Mouse (Mus musculus) embryonic facial prominence, embryonic 11.5 days (tissue): ENCODE data around the gene Rasl10a. TPM values are rescaled to one million over a fixed set of nuclear protein-coding genes. Genes with fewer than 3 reads are reported as not detected.

Source experiments
- ATAC-seq: fragments of 200-750 bp; cut with Nextera tagmentation; replicated peaks from 2 replicates; pipeline ENCODE4 v1.8.0; 2017; ENCODE audit warnings: low read depth; ENCODE audit not compliant: insufficient number of reproducible peaks, low FRiP score, low TSS enrichment
- DNase-seq: peaks from one replicate; pipeline ENCODE4 v3.0.0-alpha.2; 2015; ENCODE audit warnings: low spot score
- H3K27ac ChIP-seq: fragments of 300-500 bp; sonication (generic); replicated peaks from 2 replicates; pipeline ENCODE4 v1.5.1; 2014; ENCODE audit warnings: mild to moderate bottlenecking, low read depth, low read length, control low read depth
- H3K27me3 ChIP-seq: fragments of 300-500 bp; sonication (generic); 2 replicates; pipeline ENCODE4 v1.6.1; 2014; ENCODE audit warnings: mild to moderate bottlenecking, low read length, moderate library complexity, mixed read lengths; ENCODE audit not compliant: control insufficient read depth, insufficient read depth
- H3K36me3 ChIP-seq: fragments of 300-500 bp; sonication (generic); replicated peaks from 2 replicates; pipeline ENCODE4 v1.6.1; 2014; ENCODE audit warnings: low read depth, mild to moderate bottlenecking, low read length, moderate library complexity, mixed read lengths; ENCODE audit not compliant: control insufficient read depth, insufficient read depth
- H3K4me1 ChIP-seq: fragments of 300-500 bp; sonication (generic); 2 replicates; pipeline ENCODE4 v1.6.1; 2014; ENCODE audit warnings: low read length, mixed read lengths; ENCODE audit not compliant: control insufficient read depth, insufficient read depth
- H3K4me2 ChIP-seq: fragments of 300-500 bp; sonication (generic); 2 replicates; pipeline ENCODE4 v1.6.1; 2014; ENCODE audit warnings: low read depth, mild to moderate bottlenecking, control low read depth, low read length, moderate library complexity
- H3K4me3 ChIP-seq: fragments of 300-500 bp; sonication (generic); 2 replicates; pipeline ENCODE4 v1.5.1; 2014; ENCODE audit warnings: low read depth, low read length, control low read depth
- H3K9ac ChIP-seq: fragments of 300-500 bp; sonication (generic); replicated peaks from 2 replicates; pipeline ENCODE4 v1.6.1; 2014; ENCODE audit warnings: mild to moderate bottlenecking, control low read depth, low read length
- H3K9me3 ChIP-seq: fragments of 300-500 bp; sonication (generic); replicated peaks from 2 replicates; pipeline ENCODE4 v1.6.1; 2016; ENCODE audit warnings: mild to moderate bottlenecking, low read length, inconsistent platforms, mixed read lengths; ENCODE audit not compliant: control insufficient read depth
- WGBS: fragments of 180-500 bp; shearing (Covaris S2); extraction: QIAGEN DNeasy Blood & Tissue Kit; methylation state at CpG from one replicate; pipeline ENCODE4 v1.1.7; 2014; 5-methylcytosine and 5-hydroxymethylcytosine counted together
- polyA plus RNA-seq: library from polyadenylated mRNA; unstranded; fragments of >200 nt; fragmentation: Nextera tagmentation; extraction: Ambion mirVana; gene quantifications from 2 replicates; pipeline ENCODE4 v1.2.1, GENCODE M21; 2014

The Rasl10a gene
- polyA plus RNA-seq, 1 experiment from 2014 or later: 0.49 TPM

DNA sequence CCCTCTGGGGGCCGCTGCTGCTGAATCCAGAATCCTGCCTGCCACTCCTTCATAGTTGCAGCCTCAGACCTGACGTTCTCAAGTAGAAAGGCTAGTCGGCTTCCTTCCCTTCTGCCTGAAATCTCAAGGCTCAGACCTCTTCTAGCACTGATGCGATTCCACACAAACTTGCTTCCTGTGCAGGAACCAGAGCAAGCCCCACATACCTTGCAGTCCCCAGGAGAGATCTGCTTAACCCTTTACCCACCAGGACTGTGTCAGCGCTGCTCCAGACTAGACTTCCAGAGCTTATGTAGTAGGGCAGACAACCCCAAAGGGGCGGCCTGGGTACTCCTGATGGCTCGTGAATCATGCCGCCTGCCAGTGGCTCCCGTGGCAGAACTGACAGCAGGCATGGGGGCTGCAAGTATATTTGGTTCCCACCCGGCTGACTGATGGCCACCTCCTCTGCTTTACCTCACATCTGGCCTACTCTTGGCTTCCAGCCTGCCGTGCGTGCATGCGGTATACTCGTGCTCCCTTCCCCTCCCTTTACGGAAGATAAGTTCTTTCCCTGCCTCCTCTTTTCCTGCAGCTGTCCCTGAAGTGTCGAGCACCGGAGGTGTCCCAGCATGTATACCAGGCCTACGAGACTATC, 16.7 kb upstream of the Rasl10a start:
- Histone ChIP-seq H3K27ac (no peak overlapping the region), H3K36me3 (no peaks in the 10 kb centered on the region; the same call in 1 of the 2 replicates), H3K4me1 (no peaks in the 10 kb centered on the region), H3K27me3 (no peaks in the 10 kb centered on the region), H3K4me2 (no peak overlapping the region), H3K9ac (no peak overlapping the region), H3K4me3 (no peak overlapping the region), H3K9me3 (no peaks in the 10 kb centered on the region)
- DNase-seq (no peak), ATAC-seq (no peak)
- 74% methylated on average over 18 of the region's 18 CpGs for WGBS

DNA sequence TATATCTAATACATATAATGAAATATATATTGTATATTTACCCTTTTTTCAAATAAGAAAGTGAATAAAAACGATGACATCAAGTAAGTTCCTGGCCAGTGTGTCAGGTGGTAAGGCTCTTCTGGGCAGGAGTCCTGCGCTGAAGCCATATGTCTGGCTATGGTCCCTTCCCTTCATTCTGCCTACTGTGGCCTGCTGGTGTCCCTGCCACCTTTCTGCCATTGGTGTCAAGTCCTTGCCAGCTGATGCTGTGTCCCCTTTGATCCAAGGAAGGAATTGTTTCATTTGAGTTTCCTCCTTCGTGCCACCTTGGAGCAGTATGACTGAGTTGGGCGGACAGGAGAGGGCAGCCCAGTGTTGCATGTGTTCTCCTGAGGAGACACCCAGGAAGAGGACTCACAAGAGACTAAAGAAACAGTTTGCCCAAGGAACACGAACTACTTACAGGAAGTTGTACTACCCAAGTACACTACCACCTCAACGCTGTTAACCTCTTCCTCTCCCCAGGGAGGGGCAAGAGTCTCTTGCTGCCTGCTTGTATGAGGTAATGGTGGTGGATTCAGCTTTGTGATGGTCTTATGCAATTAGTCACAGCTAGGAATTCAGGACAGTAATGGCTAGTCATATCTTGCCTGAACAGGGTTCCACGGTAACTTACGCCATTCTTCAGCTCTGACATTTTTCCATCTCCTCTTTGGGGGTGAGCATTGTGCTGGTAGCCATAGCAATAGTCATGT, 15.1 kb upstream of the Rasl10a start:
- DNase-seq (no peak), ATAC-seq (no peak)
- H3K4me2 ChIP-seq: no peak overlapping the region
- H3K4me3 ChIP-seq: no peak overlapping the region
- WGBS: 93% methylated on average over 8 of the region's 8 CpGs
- H3K36me3 ChIP-seq: no peaks in the 10 kb centered on the region; the same call in 1 of the 2 replicates
- H3K27me3 ChIP-seq: no peaks in the 10 kb centered on the region
- H3K9ac ChIP-seq: no peak overlapping the region
- no peaks in the 10 kb centered on the region for H3K4me1 ChIP-seq
- H3K27ac ChIP-seq: no peak overlapping the region
- no peaks in the 10 kb centered on the region for H3K9me3 ChIP-seq

DNA sequence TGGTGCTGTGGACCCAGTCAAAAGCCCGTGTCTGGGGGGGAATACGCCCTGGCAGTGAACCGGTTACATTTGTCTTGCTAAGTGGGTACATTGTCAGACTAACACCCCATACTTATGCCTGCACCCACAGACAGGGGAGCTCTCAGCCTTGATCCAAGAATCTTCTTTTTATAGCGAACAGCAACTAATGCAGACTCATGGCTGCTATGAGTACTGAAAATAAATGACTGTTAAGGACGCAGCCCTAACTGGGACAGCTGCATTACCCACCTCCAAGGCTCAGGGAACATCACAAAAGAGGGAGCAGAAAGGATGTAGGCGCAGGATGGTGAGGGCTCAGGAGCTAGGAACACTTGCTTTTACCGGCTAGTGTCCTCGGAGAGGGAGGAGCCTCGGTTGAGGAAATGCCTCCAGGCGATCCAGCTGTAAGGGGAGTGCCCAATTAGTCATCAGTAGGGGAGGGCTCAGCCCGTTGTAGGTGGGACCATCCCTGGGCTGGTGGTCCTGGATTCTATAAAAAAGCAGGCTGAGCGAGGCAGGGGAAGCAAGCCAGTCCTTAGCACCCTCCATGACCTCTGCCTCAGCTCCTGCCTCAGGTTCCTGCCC, 11.5 kb upstream of the Rasl10a start:
- no peaks in the 10 kb centered on the region for H3K27me3 ChIP-seq
- no peaks in the 10 kb centered on the region for H3K36me3 ChIP-seq
- H3K9ac ChIP-seq: no peak overlapping the region
- no peak for DNase-seq
- H3K27ac ChIP-seq: no peak overlapping the region
- ATAC-seq: no peak
- H3K4me3 ChIP-seq: no peak overlapping the region
- no peak overlapping the region for H3K4me2 ChIP-seq
- H3K9me3 ChIP-seq: no peaks in the 10 kb centered on the region
- WGBS: 38% methylated on average over 12 of the region's 12 CpGs
- H3K4me1 ChIP-seq: no peaks in the 10 kb centered on the region

DNA sequence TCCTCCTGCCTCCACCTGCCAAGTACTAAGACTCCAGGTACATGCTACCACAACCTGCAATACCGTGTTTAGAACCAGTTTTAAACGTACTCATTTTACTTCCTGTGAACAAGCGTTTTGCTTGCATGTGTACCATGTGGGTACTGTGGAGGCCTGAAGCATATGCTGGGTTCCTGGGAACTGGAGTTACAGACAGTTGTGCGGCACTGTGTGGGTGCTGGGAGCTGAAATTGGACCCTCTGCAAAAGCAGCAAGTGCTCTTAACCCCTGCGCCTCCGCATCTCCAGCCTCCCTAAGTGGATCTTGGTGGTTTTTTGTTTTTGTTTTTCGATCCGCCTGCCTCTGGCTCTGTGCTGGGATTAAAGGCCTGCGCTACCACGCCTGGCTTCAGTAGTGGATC, 6.3 kb upstream of the Rasl10a start:
- no peak overlapping the region for H3K4me2 ChIP-seq
- H3K27ac ChIP-seq: no peak overlapping the region
- H3K4me1 ChIP-seq: no peaks in the 10 kb centered on the region; the same call in 1 of the 2 replicates
- H3K9ac ChIP-seq: no peak overlapping the region
- ATAC-seq (no peak), DNase-seq (no peak)
- no peaks in the 10 kb centered on the region for H3K36me3 ChIP-seq
- peaks cover 13% of the 10 kb centered on the region for H3K27me3 ChIP-seq
- H3K4me3 ChIP-seq: no peak overlapping the region
- 67% methylated on average over 10 of the region's 10 CpGs for WGBS
- no peaks in the 10 kb centered on the region for H3K9me3 ChIP-seq

- WGBS: 74% methylated on average over 10 of the region's 10 CpGs
- Histone ChIP-seq H3K4me1 (no peaks in the 10 kb centered on the region; the same call in 1 of the 2 replicates), H3K27me3 (peaks cover 20% of the 10 kb centered on the region), H3K36me3 (no peaks in the 10 kb centered on the region), H3K27ac (no peak overlapping the region), H3K4me2 (no peak overlapping the region), H3K4me3 (no peak overlapping the region), H3K9me3 (no peaks in the 10 kb centered on the region), H3K9ac (no peak overlapping the region)
- DNase-seq: no peak
- no peak for ATAC-seq
Observed at GRCm38 (mm10) chr11:5052200-5052854, 5.6 kb upstream of the Rasl10a start.

DNA sequence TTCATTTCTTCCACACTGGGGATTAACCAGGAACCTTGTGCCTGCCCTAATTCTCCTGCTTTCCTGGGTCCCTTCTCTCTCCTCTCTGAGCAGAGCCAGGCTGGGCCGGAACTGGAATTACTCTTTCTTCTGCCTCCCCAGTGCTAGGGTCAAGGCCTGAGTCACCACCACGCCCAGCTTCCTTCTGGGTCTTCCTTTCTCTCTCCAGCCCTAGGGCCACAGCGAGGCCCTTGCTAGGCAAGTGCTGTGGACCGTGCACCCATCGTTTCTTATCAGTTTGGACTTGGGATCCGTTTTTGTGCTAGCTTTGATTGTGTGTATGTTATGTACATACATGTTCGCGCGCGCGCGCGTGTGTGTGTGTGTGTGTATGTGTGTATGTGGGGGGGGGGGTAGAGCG, 3.8 kb upstream of the Rasl10a start:
- H3K36me3 ChIP-seq: no peaks in the 10 kb centered on the region
- WGBS: 87% methylated on average over 14 of the region's 14 CpGs
- no peaks in the 10 kb centered on the region for H3K9me3 ChIP-seq
- DNase-seq (no peak), ATAC-seq (no peak)
- H3K27me3 ChIP-seq: peaks cover 36% of the 10 kb centered on the region
- H3K27ac ChIP-seq: no peak overlapping the region
- H3K4me1 ChIP-seq: peaks cover 2% of the 10 kb centered on the region; the same call in 1 of the 2 replicates
- H3K4me2 ChIP-seq: no peak overlapping the region
- H3K9ac ChIP-seq: no peak overlapping the region
- H3K4me3 ChIP-seq: no peak overlapping the region

DNA sequence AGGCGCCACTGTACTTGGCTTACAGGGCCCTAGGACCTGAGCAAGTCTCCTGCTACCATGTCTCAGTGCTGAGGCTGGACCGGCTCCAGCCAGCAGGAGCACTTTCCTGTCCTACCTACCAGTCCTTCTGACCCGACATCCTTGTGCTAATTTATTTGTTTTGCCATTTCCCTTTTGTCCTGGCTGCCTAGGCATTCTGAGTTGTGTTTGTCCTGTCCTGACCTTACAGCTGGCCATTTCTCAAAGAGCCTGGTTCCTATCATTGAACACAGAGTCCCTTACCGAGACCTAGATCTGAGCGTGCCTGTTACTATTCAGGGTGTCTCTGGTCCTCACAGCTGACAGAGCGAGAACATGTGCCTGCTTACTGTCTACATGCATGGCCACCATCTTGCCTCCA, 3.1 kb upstream of the Rasl10a start:
- Histone ChIP-seq H3K4me3 (no peak overlapping the region), H3K36me3 (no peaks in the 10 kb centered on the region), H3K4me1 (peaks cover 2% of the 10 kb centered on the region; the same call in 1 of the 2 replicates), H3K27ac (no peak overlapping the region), H3K4me2 (no peak overlapping the region), H3K9me3 (no peaks in the 10 kb centered on the region), H3K27me3 (peaks cover 43% of the 10 kb centered on the region), H3K9ac (no peak overlapping the region)
- no peak for ATAC-seq
- no peak for DNase-seq
- 61% methylated on average over 6 of the region's 6 CpGs for WGBS
